Mouse (Mus musculus) thymus, adult 2 months (tissue): ENCODE results near the gene Dqx1.

Source experiments
- CTCF ChIP-seq: fragments of 200-500 bp; IDR thresholded peaks from 2 replicates; pipeline ENCODE4 v1.5.1; 2012; ENCODE audit warnings: mild to moderate bottlenecking, control low read depth, low read length, moderate library complexity, borderline replicate concordance; ENCODE audit not compliant: control insufficient read depth, poor library complexity, insufficient read depth; ENCODE audit errors: extremely low read depth
- POLR2A ChIP-seq: fragments of 200-500 bp; IDR thresholded peaks from 2 replicates; pipeline ENCODE4 v1.6.1; 2012; ENCODE audit warnings: mild to moderate bottlenecking, low read length, control low read depth, moderate library complexity; ENCODE audit not compliant: control insufficient read depth, poor library complexity, insufficient read depth; ENCODE audit errors: extremely low read depth

DNA sequence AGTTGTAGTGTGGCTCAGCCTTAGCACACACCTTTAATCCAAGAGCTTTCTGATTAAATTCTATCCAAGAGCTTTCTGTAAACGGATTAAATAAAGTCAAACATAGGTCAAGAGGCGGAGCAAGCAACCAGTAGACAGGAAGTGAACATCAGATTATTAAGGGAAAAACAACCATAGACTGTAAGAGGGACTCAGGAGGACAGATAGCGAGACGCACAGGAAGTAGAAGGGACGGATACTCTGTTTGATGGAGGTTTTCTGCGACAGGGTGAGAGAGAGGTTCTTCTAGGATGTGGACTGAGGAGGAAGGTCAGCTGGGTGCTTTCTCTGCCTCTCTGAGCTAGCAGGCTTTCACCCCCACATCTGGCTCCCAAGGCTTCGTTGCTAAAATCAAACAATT, 47.6 kb upstream of the Dqx1 start:
- TF ChIP-seq CTCF (no peak), POLR2A (no peak)
